Mouse (Mus musculus): ENCODE measurements at regions not wholly inside any gene's neighbourhood (a gene's known extent, or its start where the extent isn't known, plus 50 kb on each side); places are given as distances from the start of the nearest gene placed in this dataset.

DNA sequence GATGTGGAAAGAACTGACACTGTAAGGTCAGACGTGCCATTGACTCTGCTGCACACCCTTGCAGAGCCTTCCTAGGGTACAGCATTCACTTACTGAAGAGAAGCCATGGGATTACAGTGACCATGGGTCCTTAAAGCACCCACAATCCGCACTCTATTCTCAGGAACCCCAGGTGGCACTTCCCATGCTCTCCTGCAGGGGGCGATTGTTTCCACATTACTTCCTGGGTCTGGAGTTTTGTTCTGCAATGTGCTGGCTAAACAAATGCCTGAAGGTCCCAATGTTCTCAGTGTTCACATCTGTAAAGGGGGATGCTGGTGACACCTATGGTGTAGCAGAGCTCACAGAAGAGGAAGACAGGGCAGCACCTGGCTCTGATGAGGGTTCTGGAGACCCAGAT is 198.0 kb downstream of the Gm26897 start:
- Histone ChIP-seq H3K27me3 (peaks cover 14% of the 10 kb centered on the region; the same call in 1 of the 2 replicates), H3K9ac (replicated peaks) (no peak overlapping the region), H3K36me3 (no peaks in the 10 kb centered on the region), H3K4me3 (no peak overlapping the region), H3K4me1 (peaks cover 16% of the 10 kb centered on the region), H3K4me2 (replicated peaks) (no peak overlapping the region), H3K9me3 (no peaks in the 10 kb centered on the region), H3K27ac (replicated peaks) (no peak overlapping the region)
- 73% methylated on average over 3 of the region's 3 CpGs for WGBS
- ATAC-seq (ENCODE audit: low FRiP score, low read depth), result no peak

DNA sequence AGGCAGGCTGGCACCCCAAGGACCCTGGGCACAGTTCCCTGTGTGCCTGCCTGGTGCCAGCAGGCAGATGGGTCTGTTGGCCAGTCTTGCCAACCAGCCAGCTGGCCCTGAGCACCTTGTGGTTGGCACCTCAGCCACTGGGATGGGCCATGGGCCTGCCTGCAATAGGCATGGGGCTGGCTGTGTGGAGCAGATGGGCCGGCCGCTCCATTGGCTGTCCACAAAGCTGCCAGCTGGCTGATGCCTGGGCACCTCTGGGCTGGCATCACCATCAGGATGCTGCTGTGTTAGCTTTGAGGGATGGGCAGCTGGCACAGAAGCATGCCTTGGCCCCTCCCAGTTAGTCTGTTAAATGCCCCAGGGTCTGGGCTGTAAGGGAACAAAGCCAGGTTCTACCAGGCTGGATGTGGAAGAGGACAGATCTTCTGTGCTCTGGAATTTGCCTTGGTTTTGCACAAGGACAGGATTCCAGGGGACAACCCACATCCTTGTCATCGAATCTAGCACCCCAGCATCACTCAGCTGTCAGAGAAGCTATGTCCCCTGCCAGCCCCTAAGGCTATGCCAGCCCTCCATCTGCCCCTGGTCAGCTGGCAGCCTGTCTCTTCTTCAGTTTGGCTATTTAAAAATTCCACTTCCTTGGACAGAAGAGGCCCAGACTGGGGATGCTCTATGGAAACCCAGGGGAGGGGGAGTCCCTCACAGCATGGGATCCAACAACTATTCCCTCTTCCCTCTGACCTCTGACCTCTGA is 201.8 kb downstream of the Gm26897 start:
- Histone ChIP-seq H3K9me3 (no peaks in the 10 kb centered on the region), H3K9ac (replicated peaks) (no peak overlapping the region), H3K4me1 (peaks cover 4% of the 10 kb centered on the region; the same call in 1 of the 2 replicates), H3K4me2 (replicated peaks) (no peak overlapping the region), H3K36me3 (no peaks in the 10 kb centered on the region), H3K4me3 (no peak overlapping the region), H3K27ac (replicated peaks) (no peak overlapping the region), H3K27me3 (0 out of 2 replicates have a peak, but pooled peaks cover 5% of the 10 kb centered on the region)
- 89% methylated on average over 3 of the region's 3 CpGs for WGBS
- ATAC-seq (ENCODE audit: low FRiP score, low read depth), result no peak

- ATAC-seq (ENCODE audit: low FRiP score, low read depth), result no peak
- Histone ChIP-seq H3K36me3 (no peaks in the 10 kb centered on the region), H3K9ac (replicated peaks) (0 out of 2 replicates have a peak overlapping the region, but pooled peaks have one; percentile 1), H3K27me3 (no peaks in the 10 kb centered on the region), H3K4me3 (no peak overlapping the region), H3K4me1 (peaks cover 40% of the 10 kb centered on the region), H3K9me3 (no peaks in the 10 kb centered on the region), H3K27ac (replicated peaks) (no peak overlapping the region), H3K4me2 (replicated peaks) (no peak overlapping the region)
- WGBS, result 77% methylated on average over 16 of the region's 16 CpGs
Measured at GRCm38 (mm10) chr5:111941831-111942230, 208.1 kb downstream of the Gm26897 start.

DNA sequence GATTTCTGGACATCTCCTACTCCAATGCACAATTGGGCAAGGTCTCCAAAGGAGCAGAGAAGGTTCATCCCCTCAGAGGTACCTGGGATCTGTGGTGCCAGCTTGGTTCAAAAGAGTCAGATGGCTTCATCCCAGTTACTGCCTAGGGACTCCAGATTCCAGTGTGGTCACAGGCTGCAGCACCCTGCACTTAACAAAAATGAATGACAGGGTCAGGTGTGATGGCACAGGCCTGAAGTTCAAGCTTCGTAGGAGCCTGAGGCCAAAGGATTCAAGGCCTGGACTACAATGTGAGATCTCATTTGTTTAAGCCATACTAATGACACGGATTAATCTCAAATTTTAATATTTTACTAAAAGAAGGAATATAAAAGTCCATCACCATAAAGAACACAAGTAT is 209.1 kb downstream of the Gm26897 start:
- Histone ChIP-seq H3K4me1 (peaks cover 40% of the 10 kb centered on the region), H3K36me3 (no peaks in the 10 kb centered on the region), H3K4me2 (replicated peaks) (no peak overlapping the region), H3K27ac (replicated peaks) (peak overlapping the region; percentile 88; the same call in 1 of the 2 replicates), H3K27me3 (no peaks in the 10 kb centered on the region), H3K9ac (replicated peaks) (no peak overlapping the region), H3K9me3 (no peaks in the 10 kb centered on the region), H3K4me3 (no peak overlapping the region)
- WGBS, result 78% methylated on average over 2 of the region's 2 CpGs
- ATAC-seq (ENCODE audit: low FRiP score, low read depth), result no peak

- ATAC-seq (ENCODE audit: low FRiP score, low read depth), result no peak
- no peaks in the 10 kb centered on the region for H3K27me3 ChIP-seq
- peaks cover 40% of the 10 kb centered on the region for H3K4me1 ChIP-seq
- peak overlapping the region; percentile 88 for H3K27ac ChIP-seq (replicated peaks)
- no peak overlapping the region for H3K4me3 ChIP-seq
- WGBS, result 53% methylated on average over 21 of the region's 21 CpGs
- 0 out of 2 replicates have a peak overlapping the region, but pooled peaks have one; percentile 19 for H3K4me2 ChIP-seq (replicated peaks)
- no peak overlapping the region; the same call in 1 of the 2 replicates for H3K9ac ChIP-seq (replicated peaks)
- no peaks in the 10 kb centered on the region for H3K9me3 ChIP-seq
- H3K36me3 ChIP-seq, result no peaks in the 10 kb centered on the region
Measured at GRCm38 (mm10) chr5:111943337-111944162, 209.8 kb downstream of the Gm26897 start.

DNA sequence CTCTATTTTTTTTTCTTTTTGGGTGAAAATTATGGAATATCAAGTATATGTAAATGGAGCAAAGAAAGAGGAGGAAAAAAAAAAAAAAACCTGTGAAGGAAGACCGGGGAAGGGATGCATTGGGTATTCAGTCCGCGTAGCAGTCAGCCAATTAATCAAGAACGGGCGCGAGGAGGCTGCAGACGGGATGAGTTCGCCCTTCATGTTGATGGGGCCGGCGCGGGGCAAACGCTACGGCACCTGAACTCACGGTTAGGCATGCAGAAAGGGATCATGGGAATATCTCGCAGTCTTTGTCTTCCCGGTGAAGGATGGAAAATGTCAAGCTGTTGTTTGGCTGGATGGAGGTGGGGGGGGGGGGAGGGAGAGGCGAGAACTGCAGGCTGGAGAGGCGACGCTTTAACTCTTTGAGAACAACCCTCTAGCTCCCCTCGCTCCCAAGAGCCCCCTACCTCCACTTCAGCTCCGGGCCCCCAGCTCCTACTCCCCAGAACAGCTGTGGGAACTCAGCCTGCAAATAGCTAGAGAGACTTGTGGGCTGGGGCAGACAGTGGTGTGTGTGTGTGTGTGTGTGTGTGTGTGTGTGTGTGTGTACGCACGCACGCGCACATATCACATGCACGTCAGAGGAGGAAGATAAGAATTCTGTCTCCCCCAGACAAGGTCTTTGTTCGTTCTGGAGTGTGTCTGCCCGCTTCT is 210.7 kb downstream of the Gm26897 start:
- no peaks in the 10 kb centered on the region for H3K27me3 ChIP-seq
- no peaks in the 10 kb centered on the region for H3K9me3 ChIP-seq
- ATAC-seq (ENCODE audit: low FRiP score, low read depth), result peak; percentile 80
- H3K4me2 ChIP-seq (replicated peaks), result peak overlapping the region; percentile 46
- peak overlapping the region; percentile 47 for H3K9ac ChIP-seq (replicated peaks)
- no peaks in the 10 kb centered on the region for H3K36me3 ChIP-seq
- H3K4me1 ChIP-seq, result peaks cover 40% of the 10 kb centered on the region
- peak overlapping the region; percentile 22 for H3K4me3 ChIP-seq
- peak overlapping the region; percentile 88 for H3K27ac ChIP-seq (replicated peaks)
- 11% methylated on average over 23 of the region's 28 CpGs for WGBS

DNA sequence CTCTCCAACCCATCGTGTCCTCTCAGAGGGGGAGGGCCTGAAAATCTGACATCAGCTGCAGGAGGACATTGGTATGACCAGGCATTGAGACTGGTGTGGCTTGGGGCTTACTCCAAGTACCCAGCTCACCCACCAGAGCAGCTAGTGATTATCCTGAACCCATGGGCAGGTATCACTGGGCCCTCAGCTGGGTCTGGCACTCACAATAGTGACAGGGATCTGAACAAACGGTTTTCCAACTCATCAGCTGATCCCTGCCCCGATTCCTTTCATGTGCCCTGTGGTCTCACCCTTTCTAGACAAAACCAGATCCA is 211.2 kb downstream of the Gm26897 start:
- H3K4me1 ChIP-seq, result peaks cover 40% of the 10 kb centered on the region
- peak overlapping the region; percentile 47; the same call in 1 of the 2 replicates for H3K9ac ChIP-seq (replicated peaks)
- no peaks in the 10 kb centered on the region for H3K27me3 ChIP-seq
- H3K4me2 ChIP-seq (replicated peaks), result peak overlapping the region; percentile 46
- no peaks in the 10 kb centered on the region for H3K36me3 ChIP-seq
- WGBS, result 53% methylated on average over 3 of the region's 3 CpGs
- peak overlapping the region; percentile 88 for H3K27ac ChIP-seq (replicated peaks)
- peak; percentile 53; the same call in 1 of the 2 replicates for ATAC-seq (ENCODE audit: low FRiP score, low read depth)
- no peaks in the 10 kb centered on the region for H3K9me3 ChIP-seq
- no peak overlapping the region for H3K4me3 ChIP-seq

DNA sequence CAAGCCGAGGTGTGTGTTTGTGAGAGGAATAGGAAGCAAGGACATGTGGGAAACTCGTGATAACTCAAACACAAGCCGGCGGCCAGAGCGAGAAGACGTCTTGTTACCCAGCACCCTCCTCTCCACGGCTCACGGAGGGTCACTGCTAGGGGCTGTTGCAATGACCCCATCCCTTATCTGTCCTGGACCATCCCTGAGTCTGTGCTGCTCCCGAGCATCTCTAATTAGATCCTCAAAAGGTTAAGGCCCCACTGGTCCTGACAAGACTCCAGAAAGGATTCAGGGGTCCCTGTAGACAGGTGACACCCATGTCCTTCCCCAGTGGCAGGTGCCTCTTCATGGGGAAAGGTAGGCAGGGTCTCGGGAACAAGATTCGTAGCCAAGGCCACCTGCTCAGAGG is 212.6 kb downstream of the Gm26897 start:
- H3K9ac ChIP-seq (replicated peaks), result no peak overlapping the region
- 0 out of 2 replicates have a peak, but pooled peaks cover 4% of the 10 kb centered on the region for H3K27me3 ChIP-seq
- no peak overlapping the region for H3K4me3 ChIP-seq
- H3K4me1 ChIP-seq, result peaks cover 40% of the 10 kb centered on the region
- ATAC-seq (ENCODE audit: low FRiP score, low read depth), result no peak
- no peaks in the 10 kb centered on the region for H3K9me3 ChIP-seq
- no peaks in the 10 kb centered on the region for H3K36me3 ChIP-seq
- 88% methylated on average over 11 of the region's 11 CpGs for WGBS
- peak overlapping the region; percentile 88; the same call in 1 of the 2 replicates for H3K27ac ChIP-seq (replicated peaks)
- no peak overlapping the region for H3K4me2 ChIP-seq (replicated peaks)

- no peak overlapping the region for H3K9ac ChIP-seq (replicated peaks)
- no peak overlapping the region; the same call in 1 of the 2 replicates for H3K27ac ChIP-seq (replicated peaks)
- 0 out of 2 replicates have a peak overlapping the region, but pooled peaks have one; percentile 4 for H3K4me3 ChIP-seq
- no peaks in the 10 kb centered on the region for H3K9me3 ChIP-seq
- peak overlapping the region; percentile 46 for H3K4me2 ChIP-seq (replicated peaks)
- 49% methylated on average over 28 of the region's 28 CpGs for WGBS
- H3K27me3 ChIP-seq, result peaks cover 32% of the 10 kb centered on the region
- H3K36me3 ChIP-seq, result no peaks in the 10 kb centered on the region
- ATAC-seq (ENCODE audit: low FRiP score, low read depth), result peak; percentile 30; the same call in 1 of the 2 replicates
- H3K4me1 ChIP-seq, result peaks cover 18% of the 10 kb centered on the region
Measured at GRCm38 (mm10) chr5:111957698-111958097, 224.0 kb downstream of the Gm26897 start.

GRCm38 (mm10) chr5:111958226-111958625 is 224.5 kb downstream of the Gm26897 start:
- H3K27ac ChIP-seq (replicated peaks), result 0 out of 2 replicates have a peak overlapping the region, but pooled peaks have one; percentile 25
- H3K4me2 ChIP-seq (replicated peaks), result peak overlapping the region; percentile 46
- peaks cover 18% of the 10 kb centered on the region for H3K4me1 ChIP-seq
- H3K4me3 ChIP-seq, result no peak overlapping the region
- peak; percentile 38; the same call in 1 of the 2 replicates for ATAC-seq (ENCODE audit: low FRiP score, low read depth)
- H3K27me3 ChIP-seq, result peaks cover 32% of the 10 kb centered on the region
- no peaks in the 10 kb centered on the region for H3K36me3 ChIP-seq
- H3K9me3 ChIP-seq, result no peaks in the 10 kb centered on the region
- WGBS, result 28% methylated on average over 17 of the region's 17 CpGs
- no peak overlapping the region for H3K9ac ChIP-seq (replicated peaks)

GRCm38 (mm10) chr5:111965311-111965710 is 231.6 kb downstream of the Gm26897 start:
- H3K4me1 ChIP-seq, result 0 out of 2 replicates have a peak, but pooled peaks cover 2% of the 10 kb centered on the region
- no peak overlapping the region for H3K9ac ChIP-seq (replicated peaks)
- no peak overlapping the region for H3K27ac ChIP-seq (replicated peaks)
- no peaks in the 10 kb centered on the region for H3K27me3 ChIP-seq
- ATAC-seq (ENCODE audit: low FRiP score, low read depth), result no peak
- no peaks in the 10 kb centered on the region for H3K36me3 ChIP-seq
- no peak overlapping the region for H3K4me2 ChIP-seq (replicated peaks)
- H3K9me3 ChIP-seq, result no peaks in the 10 kb centered on the region
- WGBS, result 87% methylated on average over 7 of the region's 7 CpGs
- no peak overlapping the region for H3K4me3 ChIP-seq
